In genomic region chr12:9228486-9228885, GRCm38 (mm10) we compare ENCODE assay signal across 14 mouse cellular contexts.
A peak's percentile ranks its signal among the peaks of the same experiment; 100 is the strongest.
DNase-seq lines count a peak whose midpoint lies in the region; ATAC-seq and TF ChIP-seq lines count a peak whose summit lies in the region.
"Had no signal": no experiment of that assay in that cellular context is flagged by ENCODE, and none has a peak within 500 bp of the region (broad histone marks: within the 10 kb centered on the region; RNA-seq: fewer than 3 reads in every experiment).

No protein-coding gene starts in this region.

- no peaks in the 10 kb centered on the region for H3K4me1 ChIP-seq in hindbrain, postnatal 0 days (ENCODE audit: insufficient read depth, low read length)
- no peaks in the 10 kb centered on the region for H3K4me1 ChIP-seq in hindbrain, embryonic 13.5 days (replicated peaks)

- peak; percentile 79 for ATAC-seq in hindbrain, postnatal 0 days
- ATAC-seq in hindbrain, embryonic 13.5 days (ENCODE audit: low FRiP score) = no peak

- no peak for TF ChIP-seq CTCF in hindbrain, postnatal 0 days (IDR thresholded peaks at IDR 0.05; ENCODE audit: low read depth)

- no peak overlapping the region for H3K4me2 ChIP-seq in hindbrain, postnatal 0 days (ENCODE audit: low read depth, low read length)
- no peak overlapping the region for H3K4me2 ChIP-seq in hindbrain, embryonic 13.5 days
- H3K4me2 ChIP-seq: embryonic facial prominence, embryonic 13.5 days had no signal

- 61% methylated on average over 2 of the region's 2 CpGs for WGBS in hindbrain, postnatal 0 days
- WGBS in hindbrain, embryonic 13.5 days = 77% methylated on average over 2 of the region's 2 CpGs

- no peaks in the 10 kb centered on the region for H3K36me3 ChIP-seq in hindbrain, postnatal 0 days (ENCODE audit: insufficient read depth, low read length)
- no peaks in the 10 kb centered on the region for H3K36me3 ChIP-seq in hindbrain, embryonic 13.5 days
- H3K36me3 ChIP-seq: embryonic facial prominence, embryonic 13.5 days; G1E had no signal

- DNase-seq in adrenal gland, adult 8-10 months = peak; percentile 11
- no peak for DNase-seq in adrenal gland, postnatal 14 days
- peak; percentile 7 for DNase-seq in hindbrain, postnatal 0 days (ENCODE audit: low spot score)
- peak; percentile 6 for DNase-seq in right cerebral cortex, adult 18-20 months
- no peak for DNase-seq in right cerebral cortex, postnatal 25 days
- peak; percentile 46 for DNase-seq in telencephalon, adult 2 months (ENCODE audit: low read depth, low spot score)
- DNase-seq in kidney, postnatal 36 days = no peak
- DNase-seq: kidney, postnatal 10 days; left cerebral cortex, postnatal 4 days; spleen, adult 18-20 months; thymus, adult 2 months had no signal

- no peak overlapping the region for H3K4me3 ChIP-seq in hindbrain, postnatal 0 days (ENCODE audit: low read length)
- H3K4me3 ChIP-seq in hindbrain, embryonic 13.5 days = no peak overlapping the region
- H3K4me3 ChIP-seq: embryonic facial prominence, embryonic 13.5 days had no signal

- no peak overlapping the region for H3K27ac ChIP-seq in hindbrain, postnatal 0 days
- no peak overlapping the region for H3K27ac ChIP-seq in hindbrain, embryonic 13.5 days
- H3K27ac ChIP-seq: embryonic facial prominence, embryonic 13.5 days had no signal

- H3K9me3 ChIP-seq in hindbrain, postnatal 0 days (ENCODE audit: low read length) = no peaks in the 10 kb centered on the region
- no peaks in the 10 kb centered on the region for H3K9me3 ChIP-seq in hindbrain, embryonic 13.5 days
- H3K9me3 ChIP-seq: embryonic facial prominence, embryonic 13.5 days; G1E had no signal

- no peak overlapping the region for H3K9ac ChIP-seq in hindbrain, postnatal 0 days (replicated peaks; ENCODE audit: low read length)
- H3K9ac ChIP-seq in hindbrain, embryonic 13.5 days = no peak overlapping the region
- H3K9ac ChIP-seq: embryonic facial prominence, embryonic 13.5 days had no signal

- H3K27me3 ChIP-seq in hindbrain, postnatal 0 days (ENCODE audit: insufficient read depth, low read length) = no peaks in the 10 kb centered on the region
- no peaks in the 10 kb centered on the region for H3K27me3 ChIP-seq in hindbrain, embryonic 13.5 days
- H3K27me3 ChIP-seq: embryonic facial prominence, embryonic 13.5 days had no signal

Comparison
In these comparisons a context has a peak if more than half of its experiments do, and no peak if none do; other contexts are left out.
1. DNase-seq: peak in adrenal gland, adult 8-10 months (single experiment), hindbrain, postnatal 0 days (single experiment), right cerebral cortex, adult 18-20 months (single experiment) and telencephalon, adult 2 months (single experiment); none in adrenal gland, postnatal 14 days (single experiment), right cerebral cortex, postnatal 25 days (single experiment) and kidney, postnatal 36 days (0 of 2).